Mouse (Mus musculus): ENCODE measurements around the gene Defb13. TPM values are rescaled to one million over a fixed set of nuclear protein-coding genes. Genes with fewer than 3 reads are reported as not detected.

The Defb13 gene
- not detected in 2 replicates for polyA plus RNA-seq (2021; fragmentation: Nextera tagmentation)
- long read RNA-seq, experiment 1 = 0 reads
- long read RNA-seq, experiment 2 = 0 reads

DNA sequence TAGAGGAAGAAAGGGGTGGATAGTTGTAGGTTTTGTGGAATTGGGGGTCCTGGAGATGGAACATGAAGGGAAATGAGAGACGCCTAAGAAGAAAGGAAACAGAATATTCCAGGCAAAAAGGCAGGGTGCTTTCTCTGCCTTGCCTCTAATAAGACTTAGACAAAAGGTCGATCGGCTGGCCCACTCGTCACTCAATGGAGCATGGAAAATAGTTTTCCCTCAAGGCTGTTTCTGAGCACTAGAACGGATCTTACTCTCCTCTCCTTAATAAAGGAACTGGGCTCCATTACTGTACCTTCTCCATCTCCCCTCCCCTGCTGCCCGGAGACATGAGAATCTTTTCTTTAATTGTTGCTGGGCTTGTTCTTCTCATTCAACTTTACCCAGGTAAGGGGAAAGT lies at the start of gene Defb13:
Gene Defb13 (plus strand): TSS at position 301 of the 400 bp plus-strand sequence.

DNA sequence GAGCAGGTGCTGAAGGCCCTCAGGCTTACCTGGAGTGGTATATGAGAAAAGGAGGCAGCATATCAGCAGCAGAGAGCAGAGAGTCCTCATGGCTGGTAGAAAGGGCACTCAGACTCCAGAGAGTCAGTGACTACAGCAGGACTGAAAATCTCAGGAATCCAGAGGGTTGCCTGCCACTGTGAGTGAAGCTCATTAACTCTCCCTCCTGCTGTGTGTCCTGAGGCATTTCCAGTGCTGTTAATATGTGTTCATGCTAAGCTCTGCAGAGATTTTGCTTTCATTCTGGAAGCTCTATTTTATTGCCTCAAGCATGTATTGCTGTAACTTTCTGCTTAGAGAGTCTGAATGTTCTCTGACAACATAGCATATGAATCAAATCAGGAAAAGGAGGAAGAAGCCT lies 40.3 kb upstream of the Defb13 start, which contains the start of gene Defb11:
Gene Defb11 (minus strand): TSS at position 123 of the 400 bp plus-strand sequence.

DNA sequence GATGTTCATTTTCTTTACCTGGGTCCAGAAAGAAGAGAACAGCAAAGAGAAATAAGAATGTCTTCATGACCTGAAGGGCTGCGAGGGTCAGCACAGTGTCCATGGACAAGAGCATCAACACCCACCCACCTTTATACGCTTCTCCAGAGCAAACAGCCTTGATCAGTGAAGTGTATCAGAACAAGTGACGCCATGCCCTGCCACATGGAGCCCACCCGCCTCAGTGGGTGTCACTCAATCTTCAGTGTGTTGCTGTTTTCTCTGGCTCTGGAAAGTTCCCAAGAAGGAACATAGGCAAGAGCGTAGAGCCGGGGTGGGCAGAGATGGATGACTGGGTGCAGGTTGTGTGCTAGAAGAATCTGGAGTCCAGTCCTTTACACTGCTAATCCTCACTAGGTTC lies 14.0 kb upstream of the Defb13 start, which contains the start of gene Defb15:
Gene Defb15 (minus strand): TSS at position 101 of the 400 bp plus-strand sequence.

DNA sequence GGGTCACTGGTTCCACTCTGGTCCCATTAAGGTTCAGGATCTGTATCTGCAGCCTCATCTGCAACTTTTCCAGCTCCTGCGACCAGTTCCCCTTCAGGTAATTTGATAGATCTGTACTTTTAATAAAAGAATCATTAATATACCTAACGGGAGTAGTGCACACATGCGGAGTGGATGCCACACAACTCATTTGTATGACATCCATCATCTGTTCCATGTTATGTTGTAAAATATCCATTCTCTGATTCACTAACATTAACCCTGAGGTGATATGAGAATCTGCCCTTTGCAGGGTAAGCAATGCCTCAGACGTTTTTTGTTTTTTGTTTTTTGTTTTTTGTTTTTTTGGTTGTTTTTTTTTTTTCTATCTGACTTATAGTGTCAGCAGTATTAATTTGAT lies 8.5 kb upstream of the Defb13 start, which contains the start of gene Defb35:
Gene Defb35 (plus strand): TSS at position 301 of the 400 bp plus-strand sequence.

DNA sequence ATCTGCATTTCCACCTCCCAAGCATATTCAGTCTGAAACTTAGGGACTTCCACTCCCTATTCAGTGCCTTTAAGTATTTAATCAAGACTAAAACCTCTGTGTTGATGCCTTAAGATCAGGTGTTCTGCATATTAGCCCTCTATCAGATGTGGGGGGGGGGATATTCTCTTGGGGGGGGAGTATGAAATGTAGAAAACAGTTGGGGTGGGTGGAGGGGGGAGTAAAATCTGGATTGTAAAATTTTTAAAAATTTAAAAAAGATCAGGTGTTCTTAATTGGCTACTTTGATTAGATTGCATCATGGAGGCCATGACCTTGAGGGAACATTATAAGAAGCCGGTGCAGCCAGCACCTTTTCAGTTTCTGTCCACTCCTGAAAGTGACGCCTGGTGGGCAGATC lies 11.9 kb downstream of the Defb13 start, which contains the start of gene Fam90a1a:
Gene Fam90a1a (plus strand): TSS at position 301 of the 400 bp plus-strand sequence.

DNA sequence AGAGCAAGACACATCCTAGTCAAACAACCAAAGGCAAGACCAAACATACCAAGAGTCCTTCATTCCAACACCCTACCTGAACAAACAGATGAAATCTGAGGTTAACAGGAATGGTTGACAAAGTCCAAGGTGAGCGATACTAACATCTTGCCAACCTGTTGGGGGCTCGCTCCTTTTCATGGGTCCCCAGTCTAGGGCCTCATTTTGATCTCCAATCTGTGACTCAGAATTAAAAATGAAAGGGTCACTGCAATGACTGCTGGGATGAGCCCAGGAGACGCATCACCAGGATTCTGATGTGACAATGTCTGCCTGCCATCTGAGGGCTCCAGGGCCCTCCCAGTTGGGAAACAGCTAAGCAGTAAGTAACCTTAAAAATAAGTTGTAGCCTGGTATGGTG lies 22.9 kb downstream of the Defb13 start, which contains the start of gene Ccdc70:
Gene Ccdc70 (plus strand): TSS at position 301 of the 400 bp plus-strand sequence.

Other genes starting within 250 kb of the Defb13 start
- not detected in 2 replicates for gene AY761184, start 243.1 kb upstream of the Defb13 start, polyA plus RNA-seq (2021; fragmentation: Nextera tagmentation)
- gene Defa24, start 212.3 kb upstream of the Defb13 start, polyA plus RNA-seq (2021; fragmentation: Nextera tagmentation) = not detected in 2 replicates
- not detected in 2 replicates for gene Defb50, start 123.2 kb upstream of the Defb13 start, polyA plus RNA-seq (2021; fragmentation: Nextera tagmentation)
- not detected in 2 replicates for gene Defb2, start 106.8 kb upstream of the Defb13 start, polyA plus RNA-seq (2021; fragmentation: Nextera tagmentation)
- not detected in 2 replicates for gene Defb10, start 87.9 kb upstream of the Defb13 start, polyA plus RNA-seq (2021; fragmentation: Nextera tagmentation)
- not detected in 2 replicates for gene Defb9, start 61.3 kb upstream of the Defb13 start, polyA plus RNA-seq (2021; fragmentation: Nextera tagmentation)
- not detected in 2 replicates for gene Defb11, start 40.4 kb upstream of the Defb13 start, polyA plus RNA-seq (2021; fragmentation: Nextera tagmentation)
- gene Defb15, start 14.1 kb upstream of the Defb13 start, polyA plus RNA-seq (2021; fragmentation: Nextera tagmentation) = not detected in 2 replicates
- gene Defb35, start 8.4 kb upstream of the Defb13 start, polyA plus RNA-seq (2021; fragmentation: Nextera tagmentation) = not detected in 2 replicates
- gene Fam90a1a, start 12.0 kb downstream of the Defb13 start, polyA plus RNA-seq (2021; fragmentation: Nextera tagmentation) = not detected in 2 replicates
- gene Ccdc70, start 23.0 kb downstream of the Defb13 start, polyA plus RNA-seq (2021; fragmentation: Nextera tagmentation) = not detected in 2 replicates
- gene Atp7b, start 113.5 kb downstream of the Defb13 start, polyA plus RNA-seq (2021; fragmentation: Nextera tagmentation) = 0.41 and 0.47 TPM in 2 replicates
- gene Alg11, start 114.0 kb downstream of the Defb13 start, polyA plus RNA-seq (2021; fragmentation: Nextera tagmentation) = 15.2 and 22.9 TPM in 2 replicates
- gene Nek5, start 178.3 kb downstream of the Defb13 start, polyA plus RNA-seq (2021; fragmentation: Nextera tagmentation) = 0.09 and 0.34 TPM in 2 replicates
- gene Nek3, start 219.7 kb downstream of the Defb13 start, polyA plus RNA-seq (2021; fragmentation: Nextera tagmentation) = 0.93 and 1.4 TPM in 2 replicates
- gene Ckap2, start 239.1 kb downstream of the Defb13 start, polyA plus RNA-seq (2021; fragmentation: Nextera tagmentation) = 0.15 and 0.48 TPM in 2 replicates
- 10.6 and 11.1 TPM in 2 replicates for gene Vps36, start 246.0 kb downstream of the Defb13 start, polyA plus RNA-seq (2021; fragmentation: Nextera tagmentation)